Mouse (Mus musculus) lung, postnatal 0 days (tissue): Measurements from ENCODE around the gene Actn2.

Experiments used
- CTCF ChIP-seq: IDR thresholded peaks from 2 replicates; pipeline ENCODE4 v1.5.1; 2016; ENCODE audit warnings: antibody characterized with exemption, mild to moderate bottlenecking
- EP300 ChIP-seq: IDR thresholded peaks from 2 replicates; pipeline ENCODE4 v1.6.1; 2016; ENCODE audit warnings: antibody characterized with exemption, mild to moderate bottlenecking, control low read depth

DNA sequence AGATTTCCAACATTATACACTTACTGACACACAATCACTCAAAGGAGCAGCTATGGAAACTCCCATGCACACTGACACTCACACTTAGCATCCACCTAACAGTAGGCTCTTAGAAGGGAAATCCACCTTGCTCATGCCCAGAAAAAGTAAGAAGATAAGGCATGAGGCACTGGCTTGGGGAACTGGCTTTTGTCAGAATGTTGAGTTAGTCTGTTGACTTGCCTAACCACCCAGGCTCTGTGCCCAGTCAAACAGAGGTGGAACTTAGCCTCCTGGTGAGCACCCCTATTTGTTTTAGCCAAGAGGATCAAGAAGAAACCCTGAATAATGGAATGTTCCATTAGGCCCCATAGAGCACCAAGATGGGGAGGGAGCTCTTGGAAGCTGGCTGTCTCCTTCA lies 1.1 kb downstream of the Actn2 start:
- no peak for TF ChIP-seq CTCF
- TF ChIP-seq EP300 = no peak
